Mouse (Mus musculus) T-helper 2 cell (primary cell): Measurements from ENCODE around the gene Krtap5-5.
"Not testable (repeated sequence)": the region's sequence is repeated elsewhere in the genome, so short reads cannot be mapped to it uniquely, and the experiment has no call there.

Experiments used
- in situ Hi-C: fragments of 300-600 bp; cut with MboI, MseI; formaldehyde crosslinking; loops from one replicate; pipeline ENCODE4 v1.15.1; 2025; ENCODE audit warnings: high pct_unique_total_duplicates

The Krtap5-5 gene

GRCm38 (mm10) chr7:142229871-142230270 lies at the start of gene Krtap5-5:
TSS of gene Krtap5-5 (minus strand) at chr7:142229971.
- in situ Hi-C loops = not testable (repeated sequence)

GRCm38 (mm10) chr7:142279291-142279690 lies 49.5 kb upstream of the Krtap5-5 start:
- in situ Hi-C loops = not testable (repeated sequence)

GRCm38 (mm10) chr7:142278183-142278582 lies 48.4 kb upstream of the Krtap5-5 start:
- in situ Hi-C loops = not testable (repeated sequence)

- in situ Hi-C loops = not testable (repeated sequence)
These were observed 44.5 kb upstream of the Krtap5-5 start, which contains the start of gene Gm4559 for GRCm38 (mm10) chr7:142274263-142274662. TSS of gene Gm4559 (minus strand) at chr7:142274363.

- in situ Hi-C loops = not testable (repeated sequence)
These were observed 28.5 kb upstream of the Krtap5-5 start, which contains the start of gene Gm2431 for GRCm38 (mm10) chr7:142258254-142258653. TSS of gene Gm2431 (minus strand) at chr7:142258354.

- in situ Hi-C loops = no loop called here
These were observed 25.7 kb upstream of the Krtap5-5 start for GRCm38 (mm10) chr7:142255517-142255916.

- in situ Hi-C loops = no loop called here
These were observed 20.1 kb upstream of the Krtap5-5 start for GRCm38 (mm10) chr7:142249824-142250223.

GRCm38 (mm10) chr7:142240978-142241377 lies 11.2 kb upstream of the Krtap5-5 start, which contains the start of gene Gm40460:
TSS of gene Gm40460 (minus strand) at chr7:142241078.
- in situ Hi-C loops = no loop called here

GRCm38 (mm10) chr7:142231540-142231939 lies 1.8 kb upstream of the Krtap5-5 start:
- in situ Hi-C loops = no loop called here

- in situ Hi-C loops = no loop called here
These were observed 5.3 kb downstream of the Krtap5-5 start for GRCm38 (mm10) chr7:142224518-142224917.

- in situ Hi-C loops = not testable (repeated sequence)
These were observed 17.6 kb downstream of the Krtap5-5 start for GRCm38 (mm10) chr7:142212136-142212535.

GRCm38 (mm10) chr7:142211559-142211958 lies 18.2 kb downstream of the Krtap5-5 start, which contains the start of gene Gm7579:
TSS of gene Gm7579 (plus strand) at chr7:142211859.
- in situ Hi-C loops = no loop called here

- in situ Hi-C loops = not testable (repeated sequence)
These were observed 22.9 kb downstream of the Krtap5-5 start for GRCm38 (mm10) chr7:142206891-142207290.

- in situ Hi-C loops = no loop called here
These were observed 24.3 kb downstream of the Krtap5-5 start for GRCm38 (mm10) chr7:142205488-142205887.

GRCm38 (mm10) chr7:142201064-142201463 lies 28.7 kb downstream of the Krtap5-5 start, which contains the start of gene Krtap5-3:
TSS of gene Krtap5-3 (plus strand) at chr7:142201364.
- in situ Hi-C loops = no loop called here

- in situ Hi-C loops = no loop called here
These were observed 31.0 kb downstream of the Krtap5-5 start for GRCm38 (mm10) chr7:142198748-142199147.

GRCm38 (mm10) chr7:142190289-142190688 lies 39.5 kb downstream of the Krtap5-5 start, which contains the start of gene Gm10153:
TSS of gene Gm10153 (minus strand) at chr7:142190389.
- in situ Hi-C loops = no loop called here

GRCm38 (mm10) chr7:142188156-142188555 lies 41.6 kb downstream of the Krtap5-5 start:
- in situ Hi-C loops = no loop called here

- in situ Hi-C loops = no loop called here
These were observed 48.8 kb downstream of the Krtap5-5 start for GRCm38 (mm10) chr7:142181021-142181420.
